Mouse (Mus musculus): Measurements from ENCODE around the gene Ak7. TPM values are rescaled to one million over a fixed set of nuclear protein-coding genes. Genes with fewer than 3 reads are reported as not detected.

The Ak7 gene
- 0.09 and 0.13 TPM in 2 replicates for total RNA-seq (2014; rRNA removed)
- 0.05 TPM in 1 of 2 replicates, not detected in the other for polyA plus RNA-seq (2012; rRNA removed)

- WGBS = 14% methylated on average over 22 of the region's 22 CpGs
- TF ChIP-seq CTCF (IDR thresholded peaks at IDR 0.05; ENCODE audit: low read depth, low read length) (no peak), POLR2A (IDR thresholded peaks at IDR 0.05; ENCODE audit: extremely low read depth, insufficient read depth, low read length) (no peak)
- Histone ChIP-seq H3K36me3 (ENCODE audit: control insufficient read depth, insufficient read depth, low read length) (peaks cover 6% of the 10 kb centered on the region; the same call in 1 of the 2 replicates), H3K27ac (replicated peaks; ENCODE audit: insufficient read depth, low read depth, low read length) (no peak within 1 kb of the TSS), H3K4me1 (ENCODE audit: control insufficient read depth, insufficient read depth, low read length) (no peaks in the 10 kb centered on the region), H3K27me3 (ENCODE audit: control insufficient read depth, insufficient read depth, low read length) (no peaks in the 10 kb centered on the region), H3K9ac (ENCODE audit: low read depth, low read length) (no peak within 1 kb of the TSS), H3K79me2 (ENCODE audit: control insufficient read depth, insufficient read depth, low read length) (no peaks in the 10 kb centered on the region), H3K4me3 (ENCODE audit: insufficient read depth, low read depth, low read length) (no peak within 1 kb of the TSS)
- DNase-seq (ENCODE audit: extremely low read depth, low read depth, low spot score) = peak; percentile 63
These were observed at the start of gene Ak7 for GRCm38 (mm10) chr12:105705799-105706487. Gene Ak7 (plus strand): TSS chr12:105705976.

DNA sequence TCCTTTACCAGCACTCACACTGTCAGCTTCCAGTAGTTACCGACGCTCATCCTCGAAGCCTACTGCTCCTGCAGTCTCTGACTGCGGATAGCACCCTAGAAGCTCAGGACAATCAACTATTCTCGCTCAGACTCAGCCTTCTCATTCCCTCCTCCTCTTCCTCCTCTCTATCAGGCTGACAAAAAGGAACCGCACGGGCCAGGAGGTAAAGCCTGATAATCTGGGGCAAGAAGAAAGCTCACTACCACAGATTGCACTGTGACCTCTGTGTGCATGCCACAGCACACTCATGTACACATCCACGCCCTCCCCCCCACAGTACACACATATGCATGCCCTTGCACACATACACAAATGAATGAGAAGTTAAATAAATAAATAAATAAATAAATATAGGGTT, 29.5 kb upstream of the Ak7 start:
- H3K4me1 ChIP-seq (ENCODE audit: control insufficient read depth, insufficient read depth, low read length) = no peaks in the 10 kb centered on the region; the same call in 1 of the 2 replicates
- H3K27me3 ChIP-seq (ENCODE audit: control insufficient read depth, insufficient read depth, low read length) = no peaks in the 10 kb centered on the region
- no peak for TF ChIP-seq CTCF (IDR thresholded peaks at IDR 0.05; ENCODE audit: low read depth, low read length)
- no peak for TF ChIP-seq POLR2A (IDR thresholded peaks at IDR 0.05; ENCODE audit: extremely low read depth, insufficient read depth, low read length)
- H3K79me2 ChIP-seq (ENCODE audit: control insufficient read depth, insufficient read depth, low read length) = peaks cover 32% of the 10 kb centered on the region; the same call in 1 of the 2 replicates
- H3K4me3 ChIP-seq (ENCODE audit: insufficient read depth, low read depth, low read length) = no peak overlapping the region
- no peak for DNase-seq (ENCODE audit: extremely low read depth, low read depth, low spot score)
- no peak overlapping the region for H3K9ac ChIP-seq (ENCODE audit: low read depth, low read length)
- 94% methylated on average over 8 of the region's 8 CpGs for WGBS
- peaks cover 26% of the 10 kb centered on the region for H3K36me3 ChIP-seq (ENCODE audit: control insufficient read depth, insufficient read depth, low read length)
- no peak overlapping the region for H3K27ac ChIP-seq (replicated peaks; ENCODE audit: insufficient read depth, low read depth, low read length)

DNA sequence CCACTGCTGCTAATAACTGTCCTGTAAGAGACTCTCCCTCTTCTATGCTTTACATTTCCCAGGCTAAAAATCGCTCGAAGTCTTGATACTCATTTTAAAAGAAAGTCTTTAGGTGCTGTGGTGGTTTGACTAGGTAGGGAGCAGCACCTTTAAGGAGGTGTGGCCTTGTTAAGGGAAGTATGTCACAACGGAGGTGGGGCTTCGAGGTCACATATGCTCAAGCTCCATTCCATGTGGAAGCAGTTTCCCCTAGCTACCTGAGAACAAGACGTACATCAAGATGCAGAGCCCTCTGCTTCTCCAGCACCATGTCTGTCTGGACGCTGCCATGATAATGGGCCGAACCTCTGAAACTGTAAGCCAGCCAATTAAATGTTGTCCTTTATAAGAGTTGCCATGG, 27.6 kb upstream of the Ak7 start:
- H3K27me3 ChIP-seq (ENCODE audit: control insufficient read depth, insufficient read depth, low read length) = no peaks in the 10 kb centered on the region
- 94% methylated on average over 7 of the region's 7 CpGs for WGBS
- H3K9ac ChIP-seq (ENCODE audit: low read depth, low read length) = no peak overlapping the region
- H3K79me2 ChIP-seq (ENCODE audit: control insufficient read depth, insufficient read depth, low read length) = peaks cover 41% of the 10 kb centered on the region; the same call in 1 of the 2 replicates
- H3K4me1 ChIP-seq (ENCODE audit: control insufficient read depth, insufficient read depth, low read length) = peaks cover 2% of the 10 kb centered on the region
- H3K4me3 ChIP-seq (ENCODE audit: insufficient read depth, low read depth, low read length) = no peak overlapping the region
- peaks cover 20% of the 10 kb centered on the region for H3K36me3 ChIP-seq (ENCODE audit: control insufficient read depth, insufficient read depth, low read length)
- no peak for DNase-seq (ENCODE audit: extremely low read depth, low read depth, low spot score)
- no peak overlapping the region for H3K27ac ChIP-seq (replicated peaks; ENCODE audit: insufficient read depth, low read depth, low read length)
- no peak for TF ChIP-seq POLR2A (IDR thresholded peaks at IDR 0.05; ENCODE audit: extremely low read depth, insufficient read depth, low read length)
- no peak for TF ChIP-seq CTCF (IDR thresholded peaks at IDR 0.05; ENCODE audit: low read depth, low read length)

- Histone ChIP-seq H3K27ac (replicated peaks; ENCODE audit: insufficient read depth, low read depth, low read length) (no peak overlapping the region), H3K4me3 (ENCODE audit: insufficient read depth, low read depth, low read length) (no peak overlapping the region), H3K4me1 (ENCODE audit: control insufficient read depth, insufficient read depth, low read length) (peaks cover 3% of the 10 kb centered on the region), H3K9ac (ENCODE audit: low read depth, low read length) (no peak overlapping the region), H3K27me3 (ENCODE audit: control insufficient read depth, insufficient read depth, low read length) (no peaks in the 10 kb centered on the region), H3K79me2 (ENCODE audit: control insufficient read depth, insufficient read depth, low read length) (peaks cover 43% of the 10 kb centered on the region; the same call in 1 of the 2 replicates), H3K36me3 (ENCODE audit: control insufficient read depth, insufficient read depth, low read length) (peaks cover 15% of the 10 kb centered on the region)
- TF ChIP-seq POLR2A (IDR thresholded peaks at IDR 0.05; ENCODE audit: extremely low read depth, insufficient read depth, low read length) (no peak), CTCF (IDR thresholded peaks at IDR 0.05; ENCODE audit: low read depth, low read length) (no peak)
- WGBS = 91% methylated on average over 3 of the region's 3 CpGs
- no peak for DNase-seq (ENCODE audit: extremely low read depth, low read depth, low spot score)
These were observed 27.0 kb upstream of the Ak7 start for GRCm38 (mm10) chr12:105678762-105679161.

DNA sequence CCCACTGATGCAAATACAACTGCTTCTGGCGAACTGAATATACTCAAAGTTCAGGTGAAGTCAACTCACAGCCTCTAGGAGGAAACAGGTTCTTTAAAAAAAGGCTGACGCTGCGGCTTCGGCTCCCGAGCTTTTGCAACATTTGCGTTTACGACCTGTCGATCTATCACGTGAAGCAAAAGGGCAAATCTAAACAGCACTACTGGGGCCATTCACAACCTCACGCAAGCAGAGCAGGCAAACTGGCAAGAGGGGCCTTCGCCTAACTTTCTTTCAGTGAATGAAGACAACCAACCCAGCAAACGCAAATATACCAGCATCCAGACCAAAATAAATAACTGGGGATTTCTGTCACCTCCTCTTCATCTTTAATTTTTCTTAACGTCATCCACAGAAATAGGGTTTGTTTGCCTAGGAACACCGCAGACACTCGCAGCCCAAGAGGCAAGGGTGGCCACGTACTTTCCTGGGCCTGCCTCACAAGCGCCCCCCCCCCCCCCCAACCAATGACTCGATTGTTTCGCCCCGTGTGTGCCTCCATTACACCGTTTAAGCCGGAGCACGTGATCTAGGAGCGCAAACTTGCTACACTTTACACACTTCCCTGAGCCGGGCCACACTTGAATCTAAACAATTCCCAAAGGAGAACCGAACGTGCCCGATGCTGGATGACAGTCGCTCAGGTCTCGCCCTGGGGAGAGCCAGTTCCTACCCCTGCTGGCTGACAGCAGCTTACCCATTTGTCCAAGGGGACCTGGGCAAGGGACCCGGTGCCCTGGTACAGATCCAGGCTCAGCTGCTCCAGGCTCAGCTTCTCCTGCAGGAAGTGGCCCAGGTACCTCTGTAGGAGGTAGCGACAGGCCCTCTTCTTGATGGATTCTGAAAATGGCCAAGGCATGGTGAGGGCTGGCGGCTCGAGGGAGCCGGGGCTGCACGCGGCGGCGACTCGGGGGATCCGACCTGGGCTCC, 21.6 kb upstream of the Ak7 start, which contains the start of gene Gskip:
TSS of gene Gskip (plus strand) at position 897 of the 969 bp plus-strand sequence.
- Histone ChIP-seq H3K79me2 (ENCODE audit: control insufficient read depth, insufficient read depth, low read length) (peaks cover 23% of the 10 kb centered on the region; the same call in 1 of the 2 replicates), H3K27me3 (ENCODE audit: control insufficient read depth, insufficient read depth, low read length) (no peaks in the 10 kb centered on the region), H3K4me3 (ENCODE audit: insufficient read depth, low read depth, low read length) (peak within 1 kb of the TSS; percentile 96), H3K4me1 (ENCODE audit: control insufficient read depth, insufficient read depth, low read length) (peaks cover 9% of the 10 kb centered on the region), H3K36me3 (ENCODE audit: control insufficient read depth, insufficient read depth, low read length) (no peaks in the 10 kb centered on the region), H3K27ac (replicated peaks; ENCODE audit: insufficient read depth, low read depth, low read length) (peak within 1 kb of the TSS; percentile 88), H3K9ac (ENCODE audit: low read depth, low read length) (peak within 1 kb of the TSS; percentile 96)
- peak; percentile 88 for DNase-seq (ENCODE audit: extremely low read depth, low read depth, low spot score)
- no peak for TF ChIP-seq POLR2A (IDR thresholded peaks at IDR 0.05; ENCODE audit: extremely low read depth, insufficient read depth, low read length)
- no peak for TF ChIP-seq CTCF (IDR thresholded peaks at IDR 0.05; ENCODE audit: low read depth, low read length)
- under 1% methylated on average over 41 of the region's 41 CpGs for WGBS

All from liver, adult 2 months (tissue).